Mouse (Mus musculus): ENCODE measurements around the gene Gadl1. TPM values are rescaled to one million over a fixed set of nuclear protein-coding genes. Genes with fewer than 3 reads are reported as not detected.

Gadl1 gene
- total and polyA plus RNA-seq, 3 experiments = 0.13 TPM; not detected in 2

- Histone ChIP-seq H3K9ac (ENCODE audit: insufficient read depth, low read depth) (no peak overlapping the region), H3K4me2 (ENCODE audit: insufficient read depth, low read depth, poor library complexity, severe bottlenecking) (no peak overlapping the region), H3K36me3 (replicated peaks in 1 of 2; ENCODE audit: control insufficient read depth in 1 of 2, insufficient read depth in 1 of 2, low read length in 1 of 2) (no peaks in the 10 kb centered on the region), H3K9me3 (replicated peaks; ENCODE audit: low read length) (no peaks in the 10 kb centered on the region), H3K79me2 (replicated peaks; ENCODE audit: control insufficient read depth, extremely low read depth, insufficient read depth, poor library complexity, severe bottlenecking) (no peaks in the 10 kb centered on the region), H3K27me3 (replicated peaks) (no peaks in the 10 kb centered on the region), H3K4me3 (replicated peaks in 1 of 3; ENCODE audit: low read depth in 2 of 3, low read length in 2 of 3, poor library complexity in 1 of 3) (no peak overlapping the region), H3K27ac (ENCODE audit: insufficient read depth, low read depth) (no peak overlapping the region), H3K4me1 (ENCODE audit: control insufficient read depth in 1 of 2, insufficient read depth in 2 of 2) (no peaks in the 10 kb centered on the region)
- in situ Hi-C loops (cut with MboI; ENCODE audit: low pct_ligation_motif_present, low pct_unique_long_range_greater_than_20kb, low sequenced_read_pairs) = no loop called here
- TF ChIP-seq ELF1 (IDR thresholded peaks at IDR 0.05; ENCODE audit: low read depth, low read length) (no peak), JUND (conservative IDR thresholded peaks at IDR 0.05; ENCODE audit: low read depth, low read length) (no peak), MAFK (IDR thresholded peaks at IDR 0.05; ENCODE audit: insufficient replicate concordance, low read length) (no peak), MAZ (IDR thresholded peaks at IDR 0.05; ENCODE audit: low read depth, low read length) (no peak), TBP (conservative IDR thresholded peaks at IDR 0.05; ENCODE audit: low read depth, low read length) (no peak), NRF1 (IDR thresholded peaks at IDR 0.05; ENCODE audit: low read depth, low read length) (no peak), IRF4 (IDR thresholded peaks at IDR 0.05; ENCODE audit: low read depth, low read length) (no peak), SIN3A (IDR thresholded peaks at IDR 0.05; ENCODE audit: low read length) (no peak)
- dilution Hi-C loops (cut with MboI; ENCODE audit: extremely low pct_ligation_motif_present, extremely low pct_unique_long_range_greater_than_20kb, low sequenced_read_pairs) = no loop called here
- no peak for DNase-seq (ENCODE audit: extremely low read depth)
Observed at GRCm38 (mm10) chr9:115922662-115923061, 13.4 kb downstream of the Gadl1 start.

GRCm38 (mm10) chr9:115924094-115924493 lies 14.8 kb downstream of the Gadl1 start:
- H3K9ac ChIP-seq (ENCODE audit: insufficient read depth, low read depth) = no peak overlapping the region
- H3K4me2 ChIP-seq (ENCODE audit: insufficient read depth, low read depth, poor library complexity, severe bottlenecking) = no peak overlapping the region
- no peak overlapping the region for H3K4me3 ChIP-seq (replicated peaks in 1 of 3; ENCODE audit: low read depth in 2 of 3, low read length in 2 of 3, poor library complexity in 1 of 3)
- TF ChIP-seq SMC3 (IDR thresholded peaks at IDR 0.05; ENCODE audit: low read depth, low read length) = peak; percentile 38
- no peak for TF ChIP-seq MAZ (IDR thresholded peaks at IDR 0.05; ENCODE audit: low read depth, low read length)
- TF ChIP-seq GABPA (IDR thresholded peaks at IDR 0.05; ENCODE audit: insufficient replicate concordance, low read depth, low read length) = no peak
- peak in 1 of 2 experiments; percentile 51; a peak in 2 of 4 replicates for TF ChIP-seq CTCF (conservative IDR thresholded peaks at IDR 0.05 in 1 of 2, IDR thresholded peaks at IDR 0.05 in 1 of 2; ENCODE audit: low read depth in 2 of 2, low read length in 2 of 2)
- TF ChIP-seq RAD21 (IDR thresholded peaks at IDR 0.05; ENCODE audit: low read depth, low read length) = peak; percentile 11
- H3K27me3 ChIP-seq (replicated peaks) = no peaks in the 10 kb centered on the region
- no peaks in the 10 kb centered on the region for H3K79me2 ChIP-seq (replicated peaks; ENCODE audit: control insufficient read depth, extremely low read depth, insufficient read depth, poor library complexity, severe bottlenecking)
- DNase-seq (ENCODE audit: extremely low read depth) = no peak
- H3K4me1 ChIP-seq (ENCODE audit: control insufficient read depth in 1 of 2, insufficient read depth in 2 of 2) = no peaks in the 10 kb centered on the region
- no peak overlapping the region for H3K27ac ChIP-seq (ENCODE audit: insufficient read depth, low read depth)
- in situ Hi-C loops (cut with MboI; ENCODE audit: low pct_ligation_motif_present, low pct_unique_long_range_greater_than_20kb, low sequenced_read_pairs) = no loop called here
- no peaks in the 10 kb centered on the region for H3K36me3 ChIP-seq (replicated peaks in 1 of 2; ENCODE audit: control insufficient read depth in 1 of 2, insufficient read depth in 1 of 2, low read length in 1 of 2)
- H3K9me3 ChIP-seq (replicated peaks; ENCODE audit: low read length) = no peaks in the 10 kb centered on the region
- dilution Hi-C loops (cut with MboI; ENCODE audit: extremely low pct_ligation_motif_present, extremely low pct_unique_long_range_greater_than_20kb, low sequenced_read_pairs) = no loop called here

- Histone ChIP-seq H3K36me3 (replicated peaks in 1 of 2; ENCODE audit: control insufficient read depth in 1 of 2, insufficient read depth in 1 of 2, low read length in 1 of 2) (no peaks in the 10 kb centered on the region), H3K27me3 (replicated peaks) (peaks cover 3% of the 10 kb centered on the region), H3K27ac (ENCODE audit: insufficient read depth, low read depth) (no peak overlapping the region), H3K4me2 (ENCODE audit: insufficient read depth, low read depth, poor library complexity, severe bottlenecking) (no peak overlapping the region), H3K9me3 (replicated peaks; ENCODE audit: low read length) (no peaks in the 10 kb centered on the region), H3K79me2 (replicated peaks; ENCODE audit: control insufficient read depth, extremely low read depth, insufficient read depth, poor library complexity, severe bottlenecking) (no peaks in the 10 kb centered on the region), H3K4me3 (replicated peaks in 1 of 3; ENCODE audit: low read depth in 2 of 3, low read length in 2 of 3, poor library complexity in 1 of 3) (no peak overlapping the region), H3K9ac (ENCODE audit: insufficient read depth, low read depth) (no peak overlapping the region), H3K4me1 (ENCODE audit: control insufficient read depth in 1 of 2, insufficient read depth in 2 of 2) (no peaks in the 10 kb centered on the region)
- in situ Hi-C loops (cut with MboI; ENCODE audit: low pct_ligation_motif_present, low pct_unique_long_range_greater_than_20kb, low sequenced_read_pairs) (no loop called here), dilution Hi-C loops (cut with MboI; ENCODE audit: extremely low pct_ligation_motif_present, extremely low pct_unique_long_range_greater_than_20kb, low sequenced_read_pairs) (no loop called here)
- DNase-seq (ENCODE audit: extremely low read depth) = no peak
- no peak for TF ChIP-seq SMC3 (IDR thresholded peaks at IDR 0.05; ENCODE audit: low read depth, low read length)
- no peak for TF ChIP-seq USF2 (conservative IDR thresholded peaks at IDR 0.05; ENCODE audit: low read depth, low read length)
- no peak for TF ChIP-seq ZMIZ1 (IDR thresholded peaks at IDR 0.05; ENCODE audit: low read depth, low read length)
- TF ChIP-seq ELF1 (IDR thresholded peaks at IDR 0.05; ENCODE audit: low read depth, low read length) = no peak
- TF ChIP-seq EP300 (IDR thresholded peaks at IDR 0.05; ENCODE audit: low read length) = no peak
- TF ChIP-seq CTCF (conservative IDR thresholded peaks at IDR 0.05 in 1 of 2, IDR thresholded peaks at IDR 0.05 in 1 of 2; ENCODE audit: low read depth in 2 of 2, low read length in 2 of 2) = no peak
- no peak for TF ChIP-seq JUND (conservative IDR thresholded peaks at IDR 0.05; ENCODE audit: low read depth, low read length)
- TF ChIP-seq BHLHE40 (IDR thresholded peaks at IDR 0.05; ENCODE audit: low read depth, low read length) = no peak
- TF ChIP-seq UBTF (IDR thresholded peaks at IDR 0.05; ENCODE audit: low read depth, low read length) = no peak
Observed at GRCm38 (mm10) chr9:115931803-115932202, 22.5 kb downstream of the Gadl1 start.
